ENCODE assay signal across 9 mouse cellular contexts in the genomic region with DNA sequence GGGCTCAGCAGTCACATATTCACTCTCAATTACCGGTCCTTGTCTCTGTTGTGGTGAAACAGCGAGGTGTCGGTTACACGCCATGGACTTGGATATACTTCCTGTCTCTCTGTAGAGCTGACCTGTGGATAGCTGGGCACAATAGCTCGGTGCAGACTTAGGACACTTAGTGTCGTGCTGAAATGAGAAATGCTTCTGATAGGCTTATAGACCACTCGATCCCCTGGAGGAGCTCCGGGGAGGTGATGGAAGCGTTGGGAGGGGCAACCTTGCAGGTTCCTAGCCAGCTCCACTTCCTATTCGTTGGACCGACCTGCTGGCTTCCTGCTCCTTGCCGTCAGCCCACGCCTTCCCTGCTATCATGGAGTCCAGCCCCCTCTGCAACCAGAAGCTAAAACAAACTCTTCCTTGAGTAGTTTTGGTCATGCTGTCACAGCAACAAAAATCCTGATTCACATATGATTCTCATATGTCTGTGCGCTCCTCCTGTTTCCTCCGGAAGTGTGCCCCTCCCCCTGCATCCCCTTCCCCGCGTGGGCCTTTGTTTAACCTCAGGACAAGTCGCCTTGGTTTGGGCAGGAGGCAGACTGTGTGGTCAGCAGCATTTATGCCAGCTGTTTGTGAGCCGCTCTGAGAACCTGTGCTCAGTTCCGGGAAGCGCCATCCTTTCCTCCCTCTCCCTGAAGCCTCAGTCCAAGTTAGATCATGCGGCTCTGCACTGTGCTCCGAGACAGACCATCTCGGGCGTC. TPM values are rescaled to one million over a fixed set of nuclear protein-coding genes. Genes with fewer than 3 reads are reported as not detected.
DNase-seq lines count a peak whose midpoint lies in the region; ATAC-seq and TF ChIP-seq lines count a peak whose summit lies in the region.
"Had no signal": no experiment of that assay in that cellular context is flagged by ENCODE, and none has a peak within 500 bp of the region (broad histone marks: within the 10 kb centered on the region; RNA-seq: fewer than 3 reads in every experiment).

No protein-coding gene starts in this region.

- H3K4me2 ChIP-seq in stomach, embryonic 16.5 days (ENCODE audit: low read depth, low read length): peak overlapping the region; percentile 37

- no peaks in the 10 kb centered on the region for H3K36me3 ChIP-seq in testis, adult 2 months (ENCODE audit: control insufficient read depth, insufficient read depth, low read length)
- H3K36me3 ChIP-seq in stomach, embryonic 16.5 days (ENCODE audit: control insufficient read depth, insufficient read depth, low read length): no peaks in the 10 kb centered on the region

- DNase-seq in frontal cortex, adult 2 months (ENCODE audit: extremely low spot score in 1 of 2, low spot score in 1 of 2): no peak
- DNase-seq in testis, postnatal 10 days (ENCODE audit: low spot score): no peak
- peak; percentile 15 for DNase-seq in liver
- no peak for DNase-seq in adrenal gland, postnatal 36 days
- DNase-seq in layer of hippocampus, adult 18-20 months (ENCODE audit: low spot score in 2 of 2): no peak
- DNase-seq: right cerebral cortex, postnatal 4 days had no signal

- H3K4me1 ChIP-seq in testis, adult 2 months (ENCODE audit: control insufficient read depth, insufficient read depth, low read length): peaks cover 10% of the 10 kb centered on the region
- 0 out of 2 replicates have a peak, but pooled peaks cover 4% of the 10 kb centered on the region for H3K4me1 ChIP-seq in stomach, embryonic 16.5 days (ENCODE audit: control insufficient read depth, insufficient read depth, low read length)

- peak overlapping the region; percentile 82 for H3K4me3 ChIP-seq in testis, adult 2 months (ENCODE audit: control insufficient read depth, low read depth, low read length)
- no peak overlapping the region for H3K4me3 ChIP-seq in stomach, embryonic 16.5 days (replicated peaks; ENCODE audit: low read length)

- no peaks in the 10 kb centered on the region for H3K27me3 ChIP-seq in testis, adult 2 months (ENCODE audit: control insufficient read depth, insufficient read depth, low read length)
- no peaks in the 10 kb centered on the region for H3K27me3 ChIP-seq in stomach, embryonic 16.5 days (ENCODE audit: control insufficient read depth, insufficient read depth, low read length)

- no peak for TF ChIP-seq CTCF in testis, adult 2 months (IDR thresholded peaks at IDR 0.05; ENCODE audit: control insufficient read depth, insufficient read depth, insufficient replicate concordance, low read depth, low read length)

- peak overlapping the region; percentile 43; the same call in 1 of the 2 replicates for H3K27ac ChIP-seq in testis, adult 2 months (ENCODE audit: control insufficient read depth, insufficient read depth, low read depth, low read length)
- H3K27ac ChIP-seq in stomach, embryonic 16.5 days (ENCODE audit: low read length): no peak overlapping the region

- no peaks in the 10 kb centered on the region for H3K9me3 ChIP-seq in stomach, embryonic 16.5 days (replicated peaks; ENCODE audit: control insufficient read depth, low read length)

- H3K9ac ChIP-seq in stomach, embryonic 16.5 days (ENCODE audit: low read length): peak overlapping the region; percentile 19; the same call in 1 of the 2 replicates

- ATAC-seq in frontal cortex, adult (ENCODE audit: low TSS enrichment): 0 out of 2 replicates have a peak, but pooled peaks have one; percentile 8
- ATAC-seq in stomach, embryonic 16.5 days (ENCODE audit: insufficient read depth, low FRiP score): no peak

- 31% methylated on average over 25 of the region's 25 CpGs for whole genome bisulfite sequencing in stomach, embryonic 16.5 days

- TF ChIP-seq POLR2A in testis, adult 2 months (IDR thresholded peaks at IDR 0.05; ENCODE audit: control insufficient read depth, low read depth, low read length): no peak

RNA-seq across cellular contexts. Expression of gene Gm45623, which starts 11.8 kb away (rescaled TPM):
- polyA plus RNA-seq in frontal cortex, adult 2 months (2012; rRNA removed): 9.2 and 10.6 TPM in 2 replicates
- 0.25 and 0.60 TPM in 2 replicates for polyA plus RNA-seq in testis, adult 2 months (2012; rRNA removed)
- polyA plus RNA-seq in stomach, embryonic 16.5 days (2015; fragmentation: Nextera tagmentation; extraction: Ambion mirVana): 1.9 and 2.6 TPM in 2 replicates
- not detected for total RNA-seq in adrenal gland, postnatal 36 days (2021)
- 1 to 10 TPM; 1.3 to 1.5 TPM for total RNA-seq in layer of hippocampus, adult 18-20 months (2021)
